In genomic region chr1:92903627-92904026, GRCm38 (mm10) we compare ENCODE assay signal across 13 mouse cellular contexts. TPM values are rescaled to one million over a fixed set of nuclear protein-coding genes. Genes with fewer than 3 reads are reported as not detected.
DNase-seq lines count a peak whose midpoint lies in the region; ATAC-seq and TF ChIP-seq lines count a peak whose summit lies in the region.
"Had no signal": no experiment of that assay in that cellular context is flagged by ENCODE, and none has a peak within 500 bp of the region (broad histone marks: within the 10 kb centered on the region; RNA-seq: fewer than 3 reads in every experiment).

No protein-coding gene starts in this region.

- POLR2A ChIA-PET in Patski (lab: Charles Lee), result no interaction called here

- H3K27me3 ChIP-seq in Patski, result no peaks in the 10 kb centered on the region
- no peaks in the 10 kb centered on the region for H3K27me3 ChIP-seq in thymus, adult 2 months (ENCODE audit: control insufficient read depth, insufficient read depth, low read length)

- no peak overlapping the region for H3K4me3 ChIP-seq in thymus, adult 2 months (ENCODE audit: control insufficient read depth, insufficient read depth, low read length)
- H3K4me3 ChIP-seq: heart, adult 2 months had no signal

- TF ChIP-seq CTCF in Patski (IDR thresholded peaks at IDR 0.05), result no peak
- TF ChIP-seq CTCF in thymus, adult 2 months (IDR thresholded peaks at IDR 0.05; ENCODE audit: borderline replicate concordance, control insufficient read depth, extremely low read depth, insufficient read depth, low read length, poor library complexity), result no peak

- no peak for ATAC-seq in Patski
- ATAC-seq in megakaryocyte progenitor cell, adult 5-6 weeks (replicated peaks; ENCODE audit: poor library complexity), result no peak

- no peak overlapping the region for H3K27ac ChIP-seq in thymus, adult 2 months (ENCODE audit: control insufficient read depth, insufficient read depth, low read length)
- H3K27ac ChIP-seq: heart, adult 2 months; hindbrain, embryonic 13.5 days; limb, embryonic 15.5 days had no signal

- H3K4me1 ChIP-seq in thymus, adult 2 months (replicated peaks; ENCODE audit: control insufficient read depth, insufficient read depth, low read length), result peaks cover 23% of the 10 kb centered on the region

- H3K36me3 ChIP-seq in thymus, adult 2 months (ENCODE audit: control insufficient read depth, insufficient read depth, low read length), result no peaks in the 10 kb centered on the region
- H3K36me3 ChIP-seq: hindbrain, embryonic 13.5 days; limb, embryonic 15.5 days had no signal

- CTCF ChIA-PET in Patski (lab: Charles Lee), result interaction anchor here (0.8 to 1.9 kb wide), 4 partner anchors 9 to 292 kb away, joined by 3 to 4 read pairs (median 3); no protein-coding TSS in a partner anchor

- no peak for TF ChIP-seq POLR2A in thymus, adult 2 months (IDR thresholded peaks at IDR 0.05; ENCODE audit: control insufficient read depth, extremely low read depth, insufficient read depth, low read length, poor library complexity)

- intact Hi-C loops in left cerebral cortex, postnatal 14 days (cut with DNase I), result no loop called here
- intact Hi-C loops in left cerebral cortex, postnatal 10 days (cut with DNase I), result loop anchor here (5.0 kb wide), 1 partner anchor 56 kb away; no protein-coding TSS in a partner anchor

- whole genome bisulfite sequencing in thymus, adult 2 months, result 90% methylated on average over 4 of the region's 4 CpGs

- in situ Hi-C loops in Patski (cut with MboI; ENCODE audit: low pct_unique_long_range_greater_than_20kb), result no loop called here

- DNase-seq in adrenal gland, postnatal 14 days, result peak; percentile 63
- no peak for DNase-seq in adrenal gland, adult 18-20 months (ENCODE audit: low spot score in 2 of 2)
- DNase-seq in left cerebral cortex, postnatal 14 days (ENCODE audit: low spot score in 2 of 2), result peak; percentile 39 to 57
- no peak for DNase-seq in left cerebral cortex, postnatal 10 days (ENCODE audit: extremely low spot score in 1 of 2, low spot score in 2 of 2)
- peak; percentile 50 for DNase-seq in 3134 (ENCODE audit: extremely low read depth, insufficient read length, low spot score)
- peak; percentile 67 for DNase-seq in Patski (ENCODE audit: low read depth, low spot score)
- DNase-seq in thymus, adult 2 months, result no peak
- DNase-seq: cerebellum, adult 9-11 months had no signal

RNA-seq across cellular contexts. Expression of gene Ankmy1, which starts 0.9 kb away (rescaled TPM):
- total RNA-seq in adrenal gland, postnatal 14 days (2021), result 0.67 and 0.94 TPM in 2 replicates
- total RNA-seq in adrenal gland, adult 18-20 months (2021), result under 1 TPM; 0.80 to 0.86 TPM
- total RNA-seq in left cerebral cortex, postnatal 14 days (2021), result under 1 TPM; 0.11 to 0.19 TPM
- under 1 TPM in 1 of 2 experiments, not detected in 1; 0.17 TPM for total RNA-seq in left cerebral cortex, postnatal 10 days (2021)
- polyA plus RNA-seq in Patski (2021), result 0.45 TPM
- 3.6 and 5.5 TPM in 2 replicates for polyA plus RNA-seq in thymus, adult 2 months (2012; rRNA removed)
- total RNA-seq in megakaryocyte progenitor cell, adult 5-6 weeks (2015), result 0.27 TPM in 1 of 2 replicates, not detected in the other
- total RNA-seq in megakaryocyte progenitor cell, adult 5-6 weeks (2017), result 0.34 TPM in 1 of 2 replicates, not detected in the other

RNA-seq across cellular contexts. Expression of gene Dusp28, which starts 3.2 kb away (rescaled TPM):
- 12.9 and 13.6 TPM in 2 replicates for total RNA-seq in adrenal gland, postnatal 14 days (2021)
- total RNA-seq in adrenal gland, adult 18-20 months (2021), result 10 to 100 TPM; 14.3 to 14.5 TPM
- 1 to 10 TPM; 6.6 to 8.1 TPM for total RNA-seq in left cerebral cortex, postnatal 14 days (2021)
- total RNA-seq in left cerebral cortex, postnatal 10 days (2021), result 1 to 10 TPM; 7.1 to 7.2 TPM
- polyA plus RNA-seq in Patski (2021), result 8.9 TPM
- 69.4 and 73.5 TPM in 2 replicates for polyA plus RNA-seq in thymus, adult 2 months (2012; rRNA removed)
- 8.5 and 10.0 TPM in 2 replicates for total RNA-seq in megakaryocyte progenitor cell, adult 5-6 weeks (2015)
- total RNA-seq in megakaryocyte progenitor cell, adult 5-6 weeks (2017), result 2.2 and 2.9 TPM in 2 replicates

RNA-seq across cellular contexts. Expression of gene Rnpepl1, which starts 7.0 kb away (rescaled TPM):
- 69.4 and 74.6 TPM in 2 replicates for total RNA-seq in adrenal gland, postnatal 14 days (2021)
- 10 to 100 TPM; 58.2 to 80.9 TPM for total RNA-seq in adrenal gland, adult 18-20 months (2021)
- 10 to 100 TPM; 39.9 to 42.5 TPM for total RNA-seq in left cerebral cortex, postnatal 14 days (2021)
- total RNA-seq in left cerebral cortex, postnatal 10 days (2021), result 10 to 100 TPM; 41.5 to 41.7 TPM
- polyA plus RNA-seq in Patski (2021), result 62.7 TPM
- 440 and 540 TPM in 2 replicates for polyA plus RNA-seq in thymus, adult 2 months (2012; rRNA removed)
- 18.2 and 22.8 TPM in 2 replicates for total RNA-seq in megakaryocyte progenitor cell, adult 5-6 weeks (2015)
- 11.4 and 15.7 TPM in 2 replicates for total RNA-seq in megakaryocyte progenitor cell, adult 5-6 weeks (2017)

RNA-seq across cellular contexts. Expression of gene Capn10, which starts 30.5 kb away (rescaled TPM):
- total RNA-seq in adrenal gland, postnatal 14 days (2021), result 16.2 and 18.7 TPM in 2 replicates
- total RNA-seq in adrenal gland, adult 18-20 months (2021), result 10 to 100 TPM; 14.5 to 16.8 TPM
- 10 to 100 TPM; 44.9 to 52.0 TPM for total RNA-seq in left cerebral cortex, postnatal 14 days (2021)
- 10 to 100 TPM; 50.3 to 51.0 TPM for total RNA-seq in left cerebral cortex, postnatal 10 days (2021)
- polyA plus RNA-seq in Patski (2021), result 37.7 TPM
- 39.9 and 42.5 TPM in 2 replicates for polyA plus RNA-seq in thymus, adult 2 months (2012; rRNA removed)
- total RNA-seq in megakaryocyte progenitor cell, adult 5-6 weeks (2015), result 4.4 and 6.9 TPM in 2 replicates
- 8.2 and 9.2 TPM in 2 replicates for total RNA-seq in megakaryocyte progenitor cell, adult 5-6 weeks (2017)

RNA-seq across cellular contexts. Expression of gene Gpr35, which starts 47.0 kb away (rescaled TPM):
- 1.9 and 3.5 TPM in 2 replicates for total RNA-seq in adrenal gland, postnatal 14 days (2021)
- total RNA-seq in adrenal gland, adult 18-20 months (2021), result 1 to 10 TPM; 1.4 TPM
- under 1 TPM; 0.26 to 0.61 TPM for total RNA-seq in left cerebral cortex, postnatal 14 days (2021)
- total RNA-seq in left cerebral cortex, postnatal 10 days (2021), result under 1 TPM; 0.11 to 0.22 TPM
- polyA plus RNA-seq in Patski (2021), result not detected
- 6.0 and 8.9 TPM in 2 replicates for polyA plus RNA-seq in thymus, adult 2 months (2012; rRNA removed)
- total RNA-seq in megakaryocyte progenitor cell, adult 5-6 weeks (2015), result 1.1 TPM in 2 replicates
- total RNA-seq in megakaryocyte progenitor cell, adult 5-6 weeks (2017), result 0.74 and 1.6 TPM in 2 replicates
- polyA plus RNA-seq: midbrain, embryonic 11.5 days had no signal

Comparison
In these comparisons a context has a peak if more than half of its experiments do, and no peak if none do; other contexts are left out.
1. DNase-seq: peak in adrenal gland, postnatal 14 days (single experiment), left cerebral cortex, postnatal 14 days (2 of 2), 3134 (single experiment) and Patski (single experiment); none in adrenal gland, adult 18-20 months (0 of 2), left cerebral cortex, postnatal 10 days (0 of 2) and thymus, adult 2 months (single experiment).